Mouse (Mus musculus): ENCODE measurements at regions not wholly inside any gene's neighbourhood (a gene's known extent, or its start where the extent isn't known, plus 50 kb on each side); places are given as distances from the start of the nearest gene placed in this dataset.
"Not testable (repeated sequence)": the region's sequence is repeated elsewhere in the genome, so short reads cannot be mapped to it uniquely, and the experiment has no call there.

GRCm38 (mm10) chr12:49106399-49107382, 275.8 kb upstream of the Foxg1 start:
- Histone ChIP-seq H3K9ac (ENCODE audit: insufficient read depth, low read depth) (no peak overlapping the region), H3K79me2 (replicated peaks; ENCODE audit: control insufficient read depth, extremely low read depth, insufficient read depth, poor library complexity, severe bottlenecking) (no peaks in the 10 kb centered on the region), H3K27ac (ENCODE audit: insufficient read depth, low read depth) (no peak overlapping the region), H3K4me1 (ENCODE audit: control insufficient read depth in 1 of 2, insufficient read depth in 2 of 2) (peaks cover 3 to 11% of the 10 kb centered on the region in 2 experiments; a peak in 3 of 4 replicates), H3K36me3 (replicated peaks in 1 of 2; ENCODE audit: control insufficient read depth in 1 of 2, insufficient read depth in 1 of 2, low read length in 1 of 2) (no peaks in the 10 kb centered on the region), H3K9me3 (replicated peaks; ENCODE audit: low read length) (no peaks in the 10 kb centered on the region), H3K4me3 (replicated peaks in 1 of 3; ENCODE audit: low read depth in 2 of 3, low read length in 2 of 3, poor library complexity in 1 of 3) (no peak overlapping the region), H3K27me3 (replicated peaks) (no peaks in the 10 kb centered on the region), H3K4me2 (ENCODE audit: insufficient read depth, low read depth, poor library complexity, severe bottlenecking) (no peak overlapping the region)
- TF ChIP-seq ELF1 (IDR thresholded peaks at IDR 0.05; ENCODE audit: low read depth, low read length) (no peak), CTCF (conservative IDR thresholded peaks at IDR 0.05 in 1 of 2, IDR thresholded peaks at IDR 0.05 in 1 of 2; ENCODE audit: low read depth in 2 of 2, low read length in 2 of 2) (peak; percentile 56 to 66), RAD21 (IDR thresholded peaks at IDR 0.05; ENCODE audit: low read depth, low read length) (peak; percentile 75), ZKSCAN1 (IDR thresholded peaks at IDR 0.05; ENCODE audit: borderline replicate concordance, low read depth, low read length) (no peak), SMC3 (IDR thresholded peaks at IDR 0.05; ENCODE audit: low read depth, low read length) (peak; percentile 54)
- DNase-seq (ENCODE audit: extremely low read depth) = peak; percentile 35
- dilution Hi-C loops (cut with MboI; ENCODE audit: extremely low pct_ligation_motif_present, extremely low pct_unique_long_range_greater_than_20kb, low sequenced_read_pairs) (no loop called here), in situ Hi-C loops (cut with MboI; ENCODE audit: low pct_ligation_motif_present, low pct_unique_long_range_greater_than_20kb, low sequenced_read_pairs) (no loop called here)

- Histone ChIP-seq H3K4me1 (ENCODE audit: control insufficient read depth in 1 of 2, insufficient read depth in 2 of 2) (peaks cover 3 to 11% of the 10 kb centered on the region in 2 experiments; a peak in 3 of 4 replicates), H3K27me3 (replicated peaks) (no peaks in the 10 kb centered on the region), H3K9ac (ENCODE audit: insufficient read depth, low read depth) (no peak overlapping the region), H3K79me2 (replicated peaks; ENCODE audit: control insufficient read depth, extremely low read depth, insufficient read depth, poor library complexity, severe bottlenecking) (no peaks in the 10 kb centered on the region), H3K27ac (ENCODE audit: insufficient read depth, low read depth) (no peak overlapping the region), H3K4me2 (ENCODE audit: insufficient read depth, low read depth, poor library complexity, severe bottlenecking) (no peak overlapping the region), H3K36me3 (replicated peaks in 1 of 2; ENCODE audit: control insufficient read depth in 1 of 2, insufficient read depth in 1 of 2, low read length in 1 of 2) (no peaks in the 10 kb centered on the region), H3K4me3 (replicated peaks in 1 of 3; ENCODE audit: low read depth in 2 of 3, low read length in 2 of 3, poor library complexity in 1 of 3) (no peak overlapping the region), H3K9me3 (replicated peaks; ENCODE audit: low read length) (no peaks in the 10 kb centered on the region)
- dilution Hi-C loops (cut with MboI; ENCODE audit: extremely low pct_ligation_motif_present, extremely low pct_unique_long_range_greater_than_20kb, low sequenced_read_pairs) = no loop called here
- TF ChIP-seq ZNF384 (IDR thresholded peaks at IDR 0.05; ENCODE audit: low read depth, low read length) (no peak), JUN (IDR thresholded peaks at IDR 0.05; ENCODE audit: insufficient read depth, low read depth, low read length) (no peak), MEF2A (IDR thresholded peaks at IDR 0.05; ENCODE audit: borderline replicate concordance, low read depth, low read length) (no peak), E2F4 (IDR thresholded peaks at IDR 0.05; ENCODE audit: insufficient replicate concordance, low read depth, low read length) (no peak), ELF1 (IDR thresholded peaks at IDR 0.05; ENCODE audit: low read depth, low read length) (no peak), MAZ (IDR thresholded peaks at IDR 0.05; ENCODE audit: low read depth, low read length) (no peak), RCOR1 (conservative IDR thresholded peaks at IDR 0.05; ENCODE audit: low read depth, low read length) (no peak)
- no peak for DNase-seq (ENCODE audit: extremely low read depth)
- in situ Hi-C loops (cut with MboI; ENCODE audit: low pct_ligation_motif_present, low pct_unique_long_range_greater_than_20kb, low sequenced_read_pairs) = no loop called here
Measured at GRCm38 (mm10) chr12:49107415-49108148, 274.9 kb upstream of the Foxg1 start.

- H3K79me2 ChIP-seq (replicated peaks; ENCODE audit: control insufficient read depth, extremely low read depth, insufficient read depth, poor library complexity, severe bottlenecking); H3K9ac ChIP-seq (ENCODE audit: insufficient read depth, low read depth); H3K9me3 ChIP-seq (replicated peaks; ENCODE audit: low read length); DNase-seq (ENCODE audit: extremely low read depth); H3K27ac ChIP-seq (ENCODE audit: insufficient read depth, low read depth); H3K4me3 ChIP-seq (replicated peaks in 1 of 3; ENCODE audit: low read depth in 2 of 3, low read length in 2 of 3, poor library complexity in 1 of 3); H3K36me3 ChIP-seq (replicated peaks in 1 of 2; ENCODE audit: control insufficient read depth in 1 of 2, insufficient read depth in 1 of 2, low read length in 1 of 2); H3K4me2 ChIP-seq (ENCODE audit: insufficient read depth, low read depth, poor library complexity, severe bottlenecking); dilution Hi-C loops (cut with MboI; ENCODE audit: extremely low pct_ligation_motif_present, extremely low pct_unique_long_range_greater_than_20kb, low sequenced_read_pairs); H3K4me1 ChIP-seq (ENCODE audit: control insufficient read depth in 1 of 2, insufficient read depth in 2 of 2); in situ Hi-C loops (cut with MboI; ENCODE audit: low pct_ligation_motif_present, low pct_unique_long_range_greater_than_20kb, low sequenced_read_pairs); H3K27me3 ChIP-seq (replicated peaks): not testable (repeated sequence)
Measured at GRCm38 (mm10) chr12:49131093-49131492, 251.4 kb upstream of the Foxg1 start.
